Mouse (Mus musculus) heart, adult 18-20 months (tissue): ENCODE data around the gene Clk1. TPM values are rescaled to one million over a fixed set of nuclear protein-coding genes. Genes with fewer than 3 reads are reported as not detected.

Source experiments
- total RNA-seq, 2 experiments: library from RNA; stranded (reverse); gene quantifications; 2 replicates each; pipeline ENCODE4 v1.2.3; 2021

The Clk1 gene
- total RNA-seq, 2 experiments from 2014 or later: 43.0 to 61.3 TPM

Other genes with a start within 250 kb of the Clk1 start
- not detected for gene Aox4, start 213.7 kb downstream of the Clk1 start, total RNA-seq
- gene Aox2, start 145.7 kb downstream of the Clk1 start, total RNA-seq: under 1 TPM in 1 of 2 experiments, not detected in 1; 0.05 TPM
- gene Bzw1, start 31.2 kb downstream of the Clk1 start, total RNA-seq: 10 to 100 TPM; 66.2 to 70.6 TPM
- gene Nif3l1, start 21.1 kb upstream of the Clk1 start, total RNA-seq: 10 to 100 TPM; 10.8 to 13.8 TPM
- gene Ppil3, start 21.4 kb upstream of the Clk1 start, total RNA-seq: 10 to 100 TPM; 18.3 to 19.5 TPM
- 10 to 100 TPM; 10.7 to 11.6 TPM for gene Orc2, start 81.0 kb upstream of the Clk1 start, total RNA-seq
- 10 to 100 TPM; 13.8 to 14.1 TPM for gene Fam126b, start 162.3 kb upstream of the Clk1 start, total RNA-seq
- gene Ndufb3, start 162.3 kb upstream of the Clk1 start, total RNA-seq: 100 to 1,000 TPM; 339 to 354 TPM